Mouse (Mus musculus): ENCODE measurements at regions not wholly inside any gene's neighbourhood (a gene's known extent, or its start where the extent isn't known, plus 50 kb on each side); places are given as distances from the start of the nearest gene placed in this dataset.
"Not testable (repeated sequence)": the region's sequence is repeated elsewhere in the genome, so short reads cannot be mapped to it uniquely, and the experiment has no call there.

GRCm38 (mm10) chr11:23083811-23084210, 76.5 kb downstream of the Fam161a start:
- TF ChIP-seq CTCF, EP300 (IDR thresholded peaks at IDR 0.05): not testable (repeated sequence)
